Mouse (Mus musculus): Measurements from ENCODE around the gene Dcun1d1. TPM values are rescaled to one million over a fixed set of nuclear protein-coding genes. Genes with fewer than 3 reads are reported as not detected.

Dcun1d1 gene
- total and polyA plus RNA-seq, 3 experiments, result 14.8 to 144 (median 136) TPM

DNA sequence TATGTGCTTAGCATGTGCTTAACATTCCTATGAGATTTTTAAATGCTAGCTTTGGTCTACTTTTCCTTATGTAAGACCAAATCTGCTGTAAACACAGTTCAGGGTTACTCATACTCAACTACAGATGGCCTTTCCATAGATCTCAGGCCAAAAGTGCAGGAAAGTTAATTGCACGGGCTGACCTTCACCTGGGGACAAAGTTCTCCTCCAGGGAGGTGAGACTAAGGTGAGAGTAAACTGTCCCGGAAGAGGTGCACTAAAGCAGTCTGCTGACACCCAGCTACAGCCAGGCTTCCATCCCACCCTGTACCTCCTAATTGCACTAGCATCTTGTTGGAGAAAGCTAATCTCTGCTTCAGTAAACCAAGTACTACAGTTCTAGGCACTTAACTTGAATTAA lies 11.4 kb downstream of the Dcun1d1 start:
- DNase-seq (ENCODE audit: low spot score), result no peak
- no peaks in the 10 kb centered on the region for H3K9me3 ChIP-seq (replicated peaks)

DNA sequence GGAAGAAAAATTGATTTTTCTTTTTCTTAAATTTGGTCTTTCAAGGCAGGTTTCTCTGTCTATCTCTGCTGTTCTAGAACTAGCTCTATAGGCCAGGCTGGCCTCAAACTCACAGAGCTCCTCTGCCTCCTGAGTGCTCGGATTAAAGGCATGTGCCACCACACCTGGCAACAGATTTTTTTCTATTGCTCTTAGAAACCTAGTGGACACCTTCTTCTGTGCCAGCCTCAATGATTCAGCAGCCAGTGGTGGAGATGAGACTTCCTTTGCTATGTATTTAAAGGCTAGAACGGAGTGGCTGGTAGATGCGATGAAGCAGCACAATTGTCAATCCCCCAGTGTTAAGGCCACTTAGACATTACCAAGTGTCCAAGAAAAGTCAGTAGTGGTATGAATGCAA lies 13.2 kb downstream of the Dcun1d1 start:
- Histone ChIP-seq H3K36me3 (replicated peaks) (peaks cover 29% of the 10 kb centered on the region), H3K27me3 (ENCODE audit: insufficient read depth, low read length) (no peaks in the 10 kb centered on the region), H3K4me1 (ENCODE audit: insufficient read depth, low read depth, low read length) (peaks cover 71% of the 10 kb centered on the region), H3K9me3 (replicated peaks) (no peaks in the 10 kb centered on the region), H3K4me3 (ENCODE audit: low read depth, low read length) (peak overlapping the region; percentile 24; the same call in 1 of the 2 replicates)
- ATAC-seq (ENCODE audit: extremely low read depth, insufficient number of reproducible peaks, low FRiP score, poor library complexity, severe bottlenecking) (no peak), DNase-seq (ENCODE audit: low spot score) (no peak)
- TF ChIP-seq GATA2 (IDR thresholded peaks at IDR 0.05; ENCODE audit: borderline replicate concordance, low read depth, low read length) (no peak), POLR2AphosphoS5 (IDR thresholded peaks at IDR 0.05; ENCODE audit: insufficient replicate concordance, low read depth, low read length) (no peak), TAL1 (conservative IDR thresholded peaks at IDR 0.05; ENCODE audit: low read depth, low read length) (no peak), CTCF (IDR thresholded peaks at IDR 0.05; ENCODE audit: low read depth, low read length) (no peak), GATA1 (IDR thresholded peaks at IDR 0.05; ENCODE audit: borderline replicate concordance, low read length) (no peak)

More for the DNA sequence above, 11.4 kb downstream of the Dcun1d1 start:
- no peak for ATAC-seq (ENCODE audit: extremely low read depth, insufficient number of reproducible peaks, low FRiP score, poor library complexity, severe bottlenecking)
- Histone ChIP-seq H3K4me1 (ENCODE audit: insufficient read depth, low read depth, low read length) (peaks cover 77% of the 10 kb centered on the region), H3K36me3 (replicated peaks) (peaks cover 24% of the 10 kb centered on the region), H3K4me3 (ENCODE audit: low read depth, low read length) (no peak overlapping the region), H3K27me3 (ENCODE audit: insufficient read depth, low read length) (no peaks in the 10 kb centered on the region)
- TF ChIP-seq GATA2 (IDR thresholded peaks at IDR 0.05; ENCODE audit: borderline replicate concordance, low read depth, low read length), result no peak
- TF ChIP-seq GATA1 (IDR thresholded peaks at IDR 0.05; ENCODE audit: borderline replicate concordance, low read length), result no peak
- TF ChIP-seq TAL1 (conservative IDR thresholded peaks at IDR 0.05; ENCODE audit: low read depth, low read length), result no peak
- TF ChIP-seq POLR2AphosphoS5 (IDR thresholded peaks at IDR 0.05; ENCODE audit: insufficient replicate concordance, low read depth, low read length), result no peak
- TF ChIP-seq CTCF (IDR thresholded peaks at IDR 0.05; ENCODE audit: low read depth, low read length), result no peak

- Histone ChIP-seq H3K4me3 (ENCODE audit: low read depth, low read length) (peak overlapping the region; percentile 65; the same call in 1 of the 2 replicates), H3K27me3 (ENCODE audit: insufficient read depth, low read length) (no peaks in the 10 kb centered on the region), H3K36me3 (replicated peaks) (peaks cover 30% of the 10 kb centered on the region), H3K4me1 (ENCODE audit: insufficient read depth, low read depth, low read length) (peaks cover 68% of the 10 kb centered on the region), H3K9me3 (replicated peaks) (no peaks in the 10 kb centered on the region)
- ATAC-seq (ENCODE audit: extremely low read depth, insufficient number of reproducible peaks, low FRiP score, poor library complexity, severe bottlenecking), result peak; percentile 96
- TF ChIP-seq GATA1 (IDR thresholded peaks at IDR 0.05; ENCODE audit: borderline replicate concordance, low read length), result no peak
- TF ChIP-seq GATA2 (IDR thresholded peaks at IDR 0.05; ENCODE audit: borderline replicate concordance, low read depth, low read length), result peak; percentile 59; the same call in 1 of the 2 replicates
- TF ChIP-seq CTCF (IDR thresholded peaks at IDR 0.05; ENCODE audit: low read depth, low read length), result no peak
- peak; percentile 92 for TF ChIP-seq TAL1 (conservative IDR thresholded peaks at IDR 0.05; ENCODE audit: low read depth, low read length)
- no peak for TF ChIP-seq POLR2AphosphoS5 (IDR thresholded peaks at IDR 0.05; ENCODE audit: insufficient replicate concordance, low read depth, low read length)
- DNase-seq (ENCODE audit: low spot score), result peak; percentile 58
These were observed 13.8 kb downstream of the Dcun1d1 start for GRCm38 (mm10) chr3:35923495-35923894.

GRCm38 (mm10) chr3:35922522-35922921 lies 14.7 kb downstream of the Dcun1d1 start:
- TF ChIP-seq TAL1 (conservative IDR thresholded peaks at IDR 0.05; ENCODE audit: low read depth, low read length), result no peak
- no peak for TF ChIP-seq CTCF (IDR thresholded peaks at IDR 0.05; ENCODE audit: low read depth, low read length)
- no peak for TF ChIP-seq GATA1 (IDR thresholded peaks at IDR 0.05; ENCODE audit: borderline replicate concordance, low read length)
- TF ChIP-seq GATA2 (IDR thresholded peaks at IDR 0.05; ENCODE audit: borderline replicate concordance, low read depth, low read length), result no peak
- no peak for TF ChIP-seq POLR2AphosphoS5 (IDR thresholded peaks at IDR 0.05; ENCODE audit: insufficient replicate concordance, low read depth, low read length)
- no peak for DNase-seq (ENCODE audit: low spot score)
- peaks cover 39% of the 10 kb centered on the region for H3K36me3 ChIP-seq (replicated peaks)

GRCm38 (mm10) chr3:35918229-35918628 lies 19.0 kb downstream of the Dcun1d1 start:
- no peak for DNase-seq (ENCODE audit: low spot score)
- no peak for ATAC-seq (ENCODE audit: extremely low read depth, insufficient number of reproducible peaks, low FRiP score, poor library complexity, severe bottlenecking)
- Histone ChIP-seq H3K4me1 (ENCODE audit: insufficient read depth, low read depth, low read length) (peaks cover 27% of the 10 kb centered on the region), H3K4me3 (ENCODE audit: low read depth, low read length) (no peak overlapping the region), H3K27me3 (ENCODE audit: insufficient read depth, low read length) (no peaks in the 10 kb centered on the region), H3K36me3 (replicated peaks) (peaks cover 52% of the 10 kb centered on the region), H3K9me3 (replicated peaks) (no peaks in the 10 kb centered on the region)
- no peak for TF ChIP-seq TAL1 (conservative IDR thresholded peaks at IDR 0.05; ENCODE audit: low read depth, low read length)
- TF ChIP-seq GATA2 (IDR thresholded peaks at IDR 0.05; ENCODE audit: borderline replicate concordance, low read depth, low read length), result no peak
- TF ChIP-seq CTCF (IDR thresholded peaks at IDR 0.05; ENCODE audit: low read depth, low read length), result no peak
- TF ChIP-seq GATA1 (IDR thresholded peaks at IDR 0.05; ENCODE audit: borderline replicate concordance, low read length), result no peak
- no peak for TF ChIP-seq POLR2AphosphoS5 (IDR thresholded peaks at IDR 0.05; ENCODE audit: insufficient replicate concordance, low read depth, low read length)

More at GRCm38 (mm10) chr3:35922522-35922921, 14.7 kb downstream of the Dcun1d1 start:
- Histone ChIP-seq H3K9me3 (replicated peaks) (no peaks in the 10 kb centered on the region), H3K4me3 (ENCODE audit: low read depth, low read length) (no peak overlapping the region; the same call in 1 of the 2 replicates), H3K4me1 (ENCODE audit: insufficient read depth, low read depth, low read length) (peaks cover 62% of the 10 kb centered on the region), H3K27me3 (ENCODE audit: insufficient read depth, low read length) (no peaks in the 10 kb centered on the region)
- ATAC-seq (ENCODE audit: extremely low read depth, insufficient number of reproducible peaks, low FRiP score, poor library complexity, severe bottlenecking), result no peak

DNA sequence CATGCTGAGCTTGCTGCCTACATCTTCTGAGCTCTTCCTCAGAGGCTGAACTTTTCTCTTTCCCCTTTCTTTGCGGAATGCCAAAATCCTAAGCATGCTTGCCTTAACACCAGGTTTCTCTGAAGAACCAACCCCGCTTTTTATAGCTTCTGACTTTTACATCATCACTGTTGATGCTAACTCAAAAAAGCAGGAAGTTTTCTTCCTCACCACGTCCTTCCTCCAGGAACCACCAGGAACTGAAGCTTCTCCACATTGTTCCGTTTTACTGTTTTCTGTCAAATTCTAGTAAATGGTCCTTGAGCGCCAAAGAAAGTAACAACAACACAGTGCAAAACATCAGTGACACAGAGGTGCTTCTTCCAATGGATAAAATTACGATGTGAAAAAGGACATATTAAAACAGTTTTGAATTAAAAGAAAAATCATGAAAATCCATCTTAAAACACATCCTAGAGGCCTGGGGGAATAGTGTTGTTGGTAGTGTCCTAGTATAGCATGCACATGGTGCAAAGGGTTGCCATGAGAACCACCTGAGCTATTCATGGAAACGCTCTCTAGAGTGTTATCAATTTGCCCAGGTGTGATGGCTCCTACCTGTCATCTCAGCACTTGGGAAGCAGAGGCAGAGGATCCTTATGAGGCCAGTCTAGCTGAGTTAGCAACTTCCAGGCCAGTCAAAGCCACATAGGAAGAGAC lies 28.1 kb downstream of the Dcun1d1 start:
- Histone ChIP-seq H3K36me3 (replicated peaks) (peaks cover 39% of the 10 kb centered on the region), H3K9me3 (replicated peaks) (no peaks in the 10 kb centered on the region), H3K4me3 (ENCODE audit: low read depth, low read length) (no peak overlapping the region), H3K4me1 (ENCODE audit: insufficient read depth, low read depth, low read length) (peaks cover 10% of the 10 kb centered on the region), H3K27me3 (ENCODE audit: insufficient read depth, low read length) (no peaks in the 10 kb centered on the region)
- TF ChIP-seq POLR2AphosphoS5 (IDR thresholded peaks at IDR 0.05; ENCODE audit: insufficient replicate concordance, low read depth, low read length) (no peak), TAL1 (conservative IDR thresholded peaks at IDR 0.05; ENCODE audit: low read depth, low read length) (no peak), CTCF (IDR thresholded peaks at IDR 0.05; ENCODE audit: low read depth, low read length) (no peak), GATA2 (IDR thresholded peaks at IDR 0.05; ENCODE audit: borderline replicate concordance, low read depth, low read length) (no peak), GATA1 (IDR thresholded peaks at IDR 0.05; ENCODE audit: borderline replicate concordance, low read length) (no peak)
- ATAC-seq (ENCODE audit: extremely low read depth, insufficient number of reproducible peaks, low FRiP score, poor library complexity, severe bottlenecking) (no peak), DNase-seq (ENCODE audit: low spot score) (no peak)

Data from G1E (cell line).